ENCODE assay signal across 19 mouse cellular contexts in the genomic region with DNA sequence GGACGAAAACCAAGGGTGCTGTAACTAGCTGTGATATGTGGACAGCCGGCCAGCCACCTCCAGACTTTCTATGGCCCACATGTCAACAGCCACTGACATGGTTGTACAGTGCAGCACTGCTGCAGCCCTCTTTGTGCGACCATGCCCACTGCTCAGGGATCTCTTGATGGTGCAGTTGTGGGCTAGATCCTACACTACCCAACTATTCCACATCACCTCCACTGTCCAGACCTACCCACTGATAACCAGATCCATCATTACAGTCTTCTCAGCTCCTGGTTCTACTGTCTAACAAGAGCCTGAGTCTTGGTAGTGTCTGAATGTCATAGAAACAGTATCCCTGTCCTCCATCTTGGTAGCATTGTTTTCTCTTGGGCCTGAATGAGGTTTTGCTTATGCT.
A peak's percentile ranks its signal among the peaks of the same experiment; 100 is the strongest.
DNase-seq lines count a peak whose midpoint lies in the region; ATAC-seq and TF ChIP-seq lines count a peak whose summit lies in the region.
"Had no signal": no experiment of that assay in that cellular context is flagged by ENCODE, and none has a peak within 500 bp of the region (broad histone marks: within the 10 kb centered on the region; RNA-seq: fewer than 3 reads in every experiment).

No protein-coding gene starts in this region.

- H3K27me3 ChIP-seq in forebrain, embryonic 12.5 days: no peaks in the 10 kb centered on the region
- no peaks in the 10 kb centered on the region for H3K27me3 ChIP-seq in forebrain, embryonic 11.5 days (ENCODE audit: control insufficient read depth, insufficient read depth, low read length)
- H3K27me3 ChIP-seq in hindbrain, embryonic 16.5 days (replicated peaks; ENCODE audit: control insufficient read depth, insufficient read depth, low read length): no peaks in the 10 kb centered on the region
- H3K27me3 ChIP-seq: Patski had no signal

- peak; percentile 33; the same call in 1 of the 2 replicates for ATAC-seq in forebrain, embryonic 12.5 days (ENCODE audit: low FRiP score)
- ATAC-seq in forebrain, embryonic 11.5 days (replicated peaks; ENCODE audit: low FRiP score): no peak
- peak; percentile 53 for ATAC-seq in hindbrain, embryonic 16.5 days
- ATAC-seq: CD4-positive, CD25-positive, alpha-beta regulatory T cell, adult 4 months; liver, postnatal 0 days; Patski had no signal

- 83% methylated on average over 3 of the region's 3 CpGs for WGBS in forebrain, embryonic 12.5 days
- WGBS in forebrain, embryonic 11.5 days: 90% methylated on average over 3 of the region's 3 CpGs
- WGBS in hindbrain, embryonic 16.5 days: 90% methylated on average over 3 of the region's 3 CpGs
- WGBS in olfactory bulb, adult 2 months: 90% methylated on average over 3 of the region's 3 CpGs

- H3K36me3 ChIP-seq in forebrain, embryonic 12.5 days (replicated peaks): no peaks in the 10 kb centered on the region
- no peaks in the 10 kb centered on the region for H3K36me3 ChIP-seq in forebrain, embryonic 11.5 days (ENCODE audit: control insufficient read depth, insufficient read depth, low read length)
- no peaks in the 10 kb centered on the region for H3K36me3 ChIP-seq in hindbrain, embryonic 16.5 days (ENCODE audit: control insufficient read depth, insufficient read depth, low read length)
- H3K36me3 ChIP-seq: heart, embryonic 10.5 days had no signal

- TF ChIP-seq CTCF in left cerebral cortex, adult 2 months (IDR thresholded peaks at IDR 0.05): no peak
- no peak for TF ChIP-seq CTCF in olfactory bulb, adult 2 months (IDR thresholded peaks at IDR 0.05; ENCODE audit: insufficient read depth, low read depth, low read length)

- DNase-seq in forebrain, embryonic 11.5 days (ENCODE audit: low spot score): no peak
- DNase-seq in left cerebral cortex, adult 2 months (ENCODE audit: extremely low spot score in 1 of 2, low spot score in 2 of 2): no peak
- DNase-seq in left cerebral cortex, postnatal 14 days (ENCODE audit: low spot score in 2 of 2): no peak
- no peak for DNase-seq in cerebellum, postnatal 4 days (ENCODE audit: low spot score in 2 of 2)
- DNase-seq: adrenal gland, postnatal 10 days; cerebellum, postnatal 10 days; gastrocnemius, adult 2 months; kidney, adult 11 months; left cerebral cortex, postnatal 4 days; liver, postnatal 0 days; lung, postnatal 36 days; thymus, postnatal 14 days had no signal

- no peaks in the 10 kb centered on the region for H3K9me3 ChIP-seq in forebrain, embryonic 12.5 days
- no peaks in the 10 kb centered on the region for H3K9me3 ChIP-seq in forebrain, embryonic 11.5 days (ENCODE audit: control insufficient read depth, low read length)
- H3K9me3 ChIP-seq in hindbrain, embryonic 16.5 days (ENCODE audit: control insufficient read depth, low read length): no peaks in the 10 kb centered on the region
- H3K9me3 ChIP-seq: heart, embryonic 10.5 days had no signal

- TF ChIP-seq POLR2A in olfactory bulb, adult 2 months (IDR thresholded peaks at IDR 0.05; ENCODE audit: insufficient read depth, low read depth, low read length): no peak

- no peak overlapping the region for H3K4me3 ChIP-seq in forebrain, embryonic 12.5 days (replicated peaks)
- H3K4me3 ChIP-seq in forebrain, embryonic 11.5 days (ENCODE audit: low read depth, low read length): no peak overlapping the region
- no peak overlapping the region for H3K4me3 ChIP-seq in left cerebral cortex, adult 2 months
- H3K4me3 ChIP-seq in hindbrain, embryonic 16.5 days (ENCODE audit: low read length): no peak overlapping the region
- H3K4me3 ChIP-seq in olfactory bulb, adult 2 months (ENCODE audit: insufficient read depth, low read depth, low read length): no peak overlapping the region
- H3K4me3 ChIP-seq: gastrocnemius, adult 2 months; heart, embryonic 10.5 days had no signal

- H3K4me1 ChIP-seq in forebrain, embryonic 12.5 days: peaks cover 24% of the 10 kb centered on the region
- H3K4me1 ChIP-seq in forebrain, embryonic 11.5 days (replicated peaks; ENCODE audit: control insufficient read depth, insufficient read depth, low read length): peaks cover 4% of the 10 kb centered on the region; the same call in 1 of the 2 replicates
- H3K4me1 ChIP-seq in hindbrain, embryonic 16.5 days (ENCODE audit: control insufficient read depth, insufficient read depth, low read depth, low read length): peaks cover 11% of the 10 kb centered on the region
- peaks cover 36% of the 10 kb centered on the region for H3K4me1 ChIP-seq in olfactory bulb, adult 2 months (ENCODE audit: control insufficient read depth, insufficient read depth, low read length)

- no peak overlapping the region for H3K4me2 ChIP-seq in forebrain, embryonic 12.5 days
- H3K4me2 ChIP-seq in forebrain, embryonic 11.5 days (ENCODE audit: low read depth, low read length, severe bottlenecking): no peak overlapping the region
- H3K4me2 ChIP-seq in hindbrain, embryonic 16.5 days (ENCODE audit: low read length): no peak overlapping the region

- intact Hi-C loops in left cerebral cortex, adult 2 months (cut with DNase I): no loop called here
- intact Hi-C loops in left cerebral cortex, postnatal 14 days (cut with DNase I): no loop called here

- H3K27ac ChIP-seq in forebrain, embryonic 12.5 days: peak overlapping the region; percentile 63
- no peak overlapping the region for H3K27ac ChIP-seq in forebrain, embryonic 11.5 days (ENCODE audit: low read depth, low read length)
- peak overlapping the region; percentile 89 for H3K27ac ChIP-seq in left cerebral cortex, adult 2 months
- peak overlapping the region; percentile 54 for H3K27ac ChIP-seq in hindbrain, embryonic 16.5 days (ENCODE audit: low read depth, low read length)
- peak overlapping the region; percentile 96 for H3K27ac ChIP-seq in olfactory bulb, adult 2 months (ENCODE audit: insufficient read depth, low read depth, low read length)
- H3K27ac ChIP-seq: gastrocnemius, adult 2 months; heart, embryonic 10.5 days; kidney, postnatal 0 days had no signal

- H3K9ac ChIP-seq in forebrain, embryonic 12.5 days: no peak overlapping the region
- no peak overlapping the region for H3K9ac ChIP-seq in forebrain, embryonic 11.5 days (ENCODE audit: low read length)
- no peak overlapping the region for H3K9ac ChIP-seq in hindbrain, embryonic 16.5 days (ENCODE audit: low read depth, low read length)
- H3K9ac ChIP-seq: liver, postnatal 0 days had no signal
